Mouse (Mus musculus): ENCODE measurements around the gene Nupr1l.

Nupr1l gene

DNA sequence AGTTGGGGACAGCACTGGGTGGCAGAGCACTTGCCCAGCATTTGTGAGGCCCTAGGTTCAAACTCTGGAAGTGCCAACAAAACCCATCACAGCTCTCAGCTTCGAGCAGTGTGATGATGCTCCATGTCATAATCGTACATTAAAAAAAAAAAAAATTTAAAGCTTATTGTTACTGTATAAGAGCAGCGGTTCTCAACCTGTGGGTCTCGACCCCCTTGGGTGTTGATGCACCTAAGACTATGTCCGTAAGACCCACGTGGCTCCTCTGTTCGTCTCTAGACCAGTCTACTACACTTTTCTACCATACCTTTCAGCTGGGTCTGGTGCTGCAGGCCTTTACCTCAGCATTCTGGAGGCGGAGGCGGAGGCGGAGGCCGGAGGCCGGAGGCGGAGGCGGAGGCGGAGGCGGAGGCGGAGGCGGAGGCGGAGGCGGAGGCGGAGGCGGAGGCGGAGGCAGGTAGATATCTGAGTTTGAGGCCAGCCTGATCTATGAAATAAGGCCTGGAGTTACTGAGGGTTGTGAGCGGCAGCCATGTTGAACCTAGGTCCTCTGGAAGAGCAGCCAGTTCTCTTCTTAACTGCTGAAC lies 9.8 kb downstream of the Nupr1l start:
- DNase-seq: no peak

DNA sequence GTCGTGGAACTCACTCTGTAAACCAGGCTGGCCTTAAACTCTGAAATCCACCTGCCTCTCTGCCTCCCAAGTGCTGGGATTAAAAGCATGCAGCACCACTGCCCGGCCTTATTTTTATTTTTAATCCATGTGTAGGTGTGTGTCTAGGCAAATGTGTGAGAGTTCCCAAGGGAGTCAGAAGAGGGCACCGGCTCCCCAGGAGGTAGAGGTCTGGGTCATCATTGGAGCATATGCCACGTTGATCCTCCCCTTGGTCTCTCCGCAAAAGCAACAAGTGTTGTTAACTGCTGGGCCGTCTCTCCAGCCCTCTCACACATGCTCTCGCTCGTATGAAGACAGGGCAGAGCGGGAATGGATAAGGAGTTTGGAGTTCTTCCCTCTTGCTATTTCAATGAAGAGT lies 10.4 kb downstream of the Nupr1l start:
- DNase-seq: no peak

DNA sequence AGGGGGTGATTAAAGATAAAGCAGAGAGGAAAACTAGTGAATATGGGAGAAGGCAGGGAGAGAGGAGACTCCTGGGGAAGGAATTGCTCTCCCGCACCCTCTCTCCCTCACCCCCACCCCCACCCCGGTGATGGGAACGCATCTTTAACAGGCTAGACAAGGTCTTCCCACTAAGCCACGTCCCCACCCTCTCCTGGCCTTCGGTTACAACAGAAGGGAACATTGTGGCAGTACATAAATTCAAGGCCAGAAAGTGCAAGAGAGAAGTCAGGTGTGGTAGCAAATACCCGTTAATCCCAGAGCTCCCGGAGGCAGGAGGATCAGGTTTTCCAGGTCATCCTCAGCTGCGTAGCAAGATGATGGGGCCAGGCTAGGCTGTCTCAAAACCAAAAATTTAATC lies 11.0 kb downstream of the Nupr1l start:
- no peak for DNase-seq

- no peak for DNase-seq
Measured at GRCm38 (mm10) chr5:129921972-129922371, 13.6 kb downstream of the Nupr1l start.

- no peak for DNase-seq
Measured at GRCm38 (mm10) chr5:129924820-129925452, 16.6 kb downstream of the Nupr1l start.

DNA sequence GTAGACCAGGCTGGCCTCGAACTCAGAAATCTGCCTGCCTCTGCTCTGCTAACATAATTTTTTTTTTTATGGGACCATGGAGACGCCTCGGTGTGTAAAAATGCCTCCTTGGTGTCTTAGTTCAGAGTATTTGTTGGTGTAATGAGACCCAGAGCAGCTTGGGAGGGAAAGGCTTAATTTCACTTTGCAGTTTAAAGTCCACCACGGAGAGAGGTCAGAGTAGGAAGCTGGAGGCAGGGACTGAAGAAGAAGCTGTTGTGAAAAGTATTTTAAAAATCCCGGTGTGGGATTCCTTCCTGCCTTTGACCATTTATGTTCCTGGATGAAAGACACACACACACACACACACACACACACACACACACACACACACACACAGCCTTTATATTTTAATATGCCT lies 17.6 kb downstream of the Nupr1l start:
- no peak for DNase-seq

GRCm38 (mm10) chr5:129929924-129930855 lies 21.9 kb downstream of the Nupr1l start:
- DNase-seq: no peak

DNA sequence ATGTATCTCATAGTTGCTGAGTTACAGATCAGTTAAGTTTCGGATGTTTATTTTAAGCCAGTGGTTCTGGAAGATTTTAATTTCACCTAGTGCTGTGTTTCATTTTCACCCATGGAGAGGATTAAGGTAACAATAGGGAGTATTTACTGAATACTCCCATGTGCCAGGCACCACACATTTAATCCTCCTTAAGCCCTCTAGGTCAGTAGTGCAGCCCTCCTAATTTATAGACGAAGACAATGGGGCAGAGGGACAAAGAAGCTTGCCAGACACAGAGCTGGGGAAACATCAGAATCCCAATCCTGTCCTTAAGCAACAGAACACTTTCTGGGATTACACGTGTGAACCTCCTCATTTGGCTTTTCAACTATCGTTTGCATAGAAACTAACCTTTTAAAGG lies 28.6 kb downstream of the Nupr1l start:
- no peak for DNase-seq

- no peak for DNase-seq
Measured at GRCm38 (mm10) chr5:129940281-129940680, 31.9 kb downstream of the Nupr1l start.

DNA sequence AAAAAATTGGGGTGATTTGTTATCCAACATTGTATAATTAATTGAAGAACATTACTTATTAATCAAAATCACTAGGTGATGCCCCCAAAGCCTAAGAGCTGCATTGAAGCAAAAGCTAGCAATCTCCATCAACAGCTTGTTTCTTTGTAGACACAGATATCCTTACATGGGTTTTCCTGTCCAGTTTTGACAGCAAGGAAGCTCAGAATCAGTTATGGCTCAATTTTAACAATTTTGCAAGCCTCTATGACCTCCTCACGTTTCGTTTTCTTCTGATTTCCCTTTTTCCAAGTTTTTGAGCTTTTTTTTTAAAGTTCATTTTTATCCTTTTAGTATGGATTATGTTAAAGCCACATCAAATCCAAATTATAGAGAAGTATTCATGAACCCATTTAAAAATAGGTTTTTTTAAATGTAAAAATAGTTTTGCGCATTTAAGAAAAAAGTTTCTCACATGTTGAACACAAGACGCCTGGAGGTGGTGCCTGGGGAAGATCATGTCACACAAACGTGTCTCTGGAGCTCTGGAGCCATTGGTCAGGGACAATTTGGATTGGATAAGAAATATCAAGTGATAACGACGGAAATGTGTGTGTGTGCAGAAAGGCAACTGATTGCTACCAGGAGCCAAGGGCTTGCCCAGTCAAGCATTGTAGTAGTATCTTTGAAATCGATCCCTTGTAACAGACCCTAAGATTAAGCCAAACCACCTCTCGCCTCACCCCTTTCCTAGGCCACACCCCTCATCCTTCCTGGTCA lies 32.6 kb downstream of the Nupr1l start:
- no peak for DNase-seq

GRCm38 (mm10) chr5:129941495-129942045 lies 33.2 kb downstream of the Nupr1l start, which contains the start of gene Vkorc1l1:
Vkorc1l1 (plus strand) TSS chr5:129941970.
- peak; percentile 97 for DNase-seq

GRCm38 (mm10) chr5:129942073-129942939 lies 34.0 kb downstream of the Nupr1l start:
- peak; percentile 43 to 49 for DNase-seq

DNA sequence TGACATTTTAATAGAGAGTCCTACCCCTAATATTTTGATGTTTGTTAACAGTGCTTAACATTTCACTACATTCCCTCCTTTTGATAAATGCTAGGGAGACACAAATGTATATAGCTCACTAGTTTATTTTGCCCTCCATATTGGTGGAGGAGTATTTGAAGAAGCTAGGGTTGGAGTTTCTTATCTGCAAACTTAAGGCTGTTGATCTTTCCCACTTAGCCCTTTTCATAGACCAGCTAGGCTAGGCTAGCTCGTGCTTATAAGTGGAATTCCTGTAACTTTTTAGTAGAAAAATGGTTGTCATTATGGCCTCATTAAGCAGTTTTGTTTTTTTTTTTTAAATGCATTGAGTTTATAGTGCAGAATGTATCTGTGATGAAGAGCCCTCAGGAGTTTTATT lies 35.1 kb downstream of the Nupr1l start:
- no peak for DNase-seq

- DNase-seq: no peak
Measured at GRCm38 (mm10) chr5:129947528-129948033, 39.2 kb downstream of the Nupr1l start.

DNA sequence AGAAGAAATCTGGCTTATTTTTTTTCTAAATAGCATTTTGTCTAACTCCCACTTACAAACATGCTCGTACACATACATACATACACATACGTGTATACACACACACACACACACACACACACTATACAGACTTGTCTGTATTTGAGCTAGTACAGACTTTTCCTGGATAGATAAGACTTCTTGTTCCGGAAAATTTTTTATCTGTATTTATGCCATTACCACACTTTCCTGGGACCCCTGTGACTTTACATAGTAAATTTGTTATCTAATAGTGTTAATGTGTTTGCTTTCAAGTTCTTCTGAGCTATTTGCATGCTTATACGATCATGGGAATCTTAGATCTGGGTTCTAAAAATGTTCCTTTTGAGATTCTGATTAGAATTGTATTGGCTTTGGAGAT lies 43.8 kb downstream of the Nupr1l start:
- no peak for DNase-seq

DNA sequence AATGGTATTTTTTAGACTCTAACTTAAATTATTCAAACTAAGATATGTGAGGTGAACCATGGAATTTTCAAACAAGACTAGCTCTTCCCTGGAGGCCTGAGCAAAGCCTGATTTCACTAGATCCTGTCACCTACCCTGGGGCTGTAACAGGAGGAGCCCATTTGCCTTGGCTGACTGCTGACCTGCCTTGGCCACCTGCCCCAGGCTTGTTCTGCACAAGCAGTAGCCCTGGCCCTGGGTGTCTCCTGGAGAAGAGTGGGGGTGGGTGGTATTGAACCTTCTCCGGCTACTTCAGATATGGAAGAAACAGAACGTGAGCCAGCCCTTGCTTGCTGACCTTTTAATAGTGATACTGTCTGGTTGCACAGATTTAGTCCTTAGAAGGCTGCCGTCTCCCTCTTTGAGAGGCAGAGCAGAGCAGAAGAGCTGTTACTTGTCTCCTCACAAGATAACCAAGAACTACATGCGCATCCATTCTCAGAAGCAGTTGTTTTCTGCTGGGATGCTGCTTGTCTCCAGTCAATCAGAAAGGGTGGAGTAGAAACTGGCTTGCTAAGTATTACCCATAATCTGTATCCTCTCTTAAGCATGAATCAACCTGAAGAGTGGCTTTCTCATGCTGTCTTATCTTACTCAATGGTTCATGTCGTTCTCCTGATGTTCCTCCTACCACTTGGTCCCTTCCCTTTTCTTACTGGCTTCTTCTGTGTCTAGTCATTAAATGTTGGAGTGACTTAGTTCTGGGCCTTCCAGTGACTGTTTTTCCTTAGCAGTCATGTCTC lies 46.3 kb downstream of the Nupr1l start:
- no peak for DNase-seq

- no peak for DNase-seq
Measured at GRCm38 (mm10) chr5:129955792-129956191, 47.5 kb downstream of the Nupr1l start.

DNA sequence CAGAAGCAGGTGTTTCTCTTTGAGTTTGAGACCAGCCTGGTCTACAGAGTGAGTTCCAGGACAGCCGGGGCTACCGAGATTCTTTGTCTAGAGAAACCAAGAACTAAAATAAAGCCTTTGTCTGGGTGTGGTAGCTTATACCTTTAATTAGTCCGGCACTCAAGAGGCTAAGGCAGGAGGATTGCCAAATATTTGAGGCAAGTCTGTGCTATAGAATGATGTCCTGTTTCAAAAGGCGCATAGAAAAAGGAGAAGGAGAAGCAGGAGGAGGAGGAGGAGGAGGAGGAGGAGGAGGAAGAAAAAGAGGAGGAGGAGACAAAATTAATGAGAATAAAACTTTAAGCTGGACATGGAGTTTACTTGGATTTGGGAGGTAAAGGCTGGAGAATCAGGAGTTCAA lies 54.9 kb downstream of the Nupr1l start:
- no peak for DNase-seq
